Mouse (Mus musculus) hindbrain, embryonic 13.5 days (tissue): Measurements from ENCODE around the gene Cyp2d11. TPM values are rescaled to one million over a fixed set of nuclear protein-coding genes. Genes with fewer than 3 reads are reported as not detected.

Source experiments
- ATAC-seq: fragments of 200-750 bp; cut with Nextera tagmentation; 2 replicates; pipeline ENCODE4 v1.8.0; 2017; ENCODE audit warnings: moderate TSS enrichment; ENCODE audit not compliant: low FRiP score
- H3K27ac ChIP-seq: fragments of 300-500 bp; sonication (generic); 2 replicates; pipeline ENCODE4 v1.5.1; 2015; ENCODE audit warnings: inconsistent platforms, mild to moderate bottlenecking, moderate library complexity
- H3K27me3 ChIP-seq: fragments of 300-500 bp; sonication (generic); 2 replicates; pipeline ENCODE4 v1.6.1; 2015; ENCODE audit warnings: mild to moderate bottlenecking, inconsistent platforms
- H3K36me3 ChIP-seq: fragments of 300-500 bp; sonication (generic); 2 replicates; pipeline ENCODE4 v1.6.1; 2015; ENCODE audit warnings: mild to moderate bottlenecking, inconsistent platforms
- H3K4me1 ChIP-seq: fragments of 300-500 bp; sonication (generic); replicated peaks from 2 replicates; pipeline ENCODE4 v1.6.1; 2015; ENCODE audit warnings: inconsistent platforms
- H3K4me2 ChIP-seq: fragments of 300-500 bp; sonication (generic); 2 replicates; pipeline ENCODE4 v1.6.1; 2015; ENCODE audit warnings: inconsistent platforms, mild to moderate bottlenecking, moderate library complexity
- H3K4me3 ChIP-seq: fragments of 300-500 bp; sonication (generic); 2 replicates; pipeline ENCODE4 v1.5.1; 2015; ENCODE audit warnings: mild to moderate bottlenecking, inconsistent platforms
- H3K9ac ChIP-seq: fragments of 300-500 bp; sonication (generic); 2 replicates; pipeline ENCODE4 v1.6.1; 2015; ENCODE audit warnings: mild to moderate bottlenecking, inconsistent platforms
- H3K9me3 ChIP-seq: fragments of 300-500 bp; sonication (generic); 2 replicates; pipeline ENCODE4 v1.6.1; 2016; ENCODE audit warnings: inconsistent platforms
- WGBS: fragments of 180-500 bp; shearing (Covaris S2); methylation state at CpG from one replicate; pipeline ENCODE4 v1.1.7; 2015; 5-methylcytosine and 5-hydroxymethylcytosine counted together
- polyA plus RNA-seq: library from polyadenylated mRNA; unstranded; fragments of >200 nt; fragmentation: Nextera tagmentation; extraction: Ambion mirVana; gene quantifications from 2 replicates; pipeline ENCODE4 v1.2.1, GENCODE M21; 2015

The Cyp2d11 gene
- polyA plus RNA-seq, 1 experiment from 2014 or later, result not detected

GRCm38 (mm10) chr15:82361459-82362018 is 32.3 kb downstream of the Cyp2d11 start:
- Histone ChIP-seq H3K27me3 (0 out of 2 replicates have a peak, but pooled peaks cover 4% of the 10 kb centered on the region), H3K9ac (no peak overlapping the region), H3K27ac (no peak overlapping the region), H3K36me3 (no peaks in the 10 kb centered on the region), H3K4me1 (peaks cover 5% of the 10 kb centered on the region; the same call in 1 of the 2 replicates), H3K9me3 (no peaks in the 10 kb centered on the region), H3K4me2 (no peak overlapping the region), H3K4me3 (no peak overlapping the region)
- ATAC-seq, result no peak
- 82% methylated on average over 11 of the region's 11 CpGs for WGBS

- 0 out of 2 replicates have a peak, but pooled peaks cover 4% of the 10 kb centered on the region for H3K27me3 ChIP-seq
- H3K4me1 ChIP-seq, result peaks cover 10% of the 10 kb centered on the region
- no peak overlapping the region for H3K4me2 ChIP-seq
- no peaks in the 10 kb centered on the region for H3K36me3 ChIP-seq
- H3K9me3 ChIP-seq, result no peaks in the 10 kb centered on the region
- no peak overlapping the region for H3K4me3 ChIP-seq
- WGBS, result 64% methylated on average over 22 of the region's 22 CpGs
- peak overlapping the region; percentile 12; the same call in 1 of the 2 replicates for H3K27ac ChIP-seq
- no peak for ATAC-seq
- H3K9ac ChIP-seq, result 0 out of 2 replicates have a peak overlapping the region, but pooled peaks have one; percentile 19
Measured at GRCm38 (mm10) chr15:82358431-82359260, 35.2 kb downstream of the Cyp2d11 start.

- WGBS, result 2% methylated on average over 57 of the region's 57 CpGs
- peak within 1 kb of the TSS; percentile 85 for H3K4me3 ChIP-seq
Measured at GRCm38 (mm10) chr15:82354126-82354945, 39.5 kb downstream of the Cyp2d11 start, which contains the start of gene Ndufa6. Gene Ndufa6 (minus strand): TSS chr15:82354322.

GRCm38 (mm10) chr15:82353745-82354113 is 40.1 kb downstream of the Cyp2d11 start:
- WGBS, result 0% methylated on average over 23 of the region's 23 CpGs
- H3K9ac ChIP-seq, result peak overlapping the region; percentile 95
- peak overlapping the region; percentile 90 for H3K27ac ChIP-seq
- H3K4me3 ChIP-seq, result peak overlapping the region; percentile 85
- H3K4me2 ChIP-seq, result peak overlapping the region; percentile 86
- ATAC-seq, result peak; percentile 65
- H3K4me1 ChIP-seq, result peaks cover 28% of the 10 kb centered on the region
- H3K9me3 ChIP-seq, result no peaks in the 10 kb centered on the region
- H3K36me3 ChIP-seq, result peaks cover 24% of the 10 kb centered on the region
- H3K27me3 ChIP-seq, result 0 out of 2 replicates have a peak, but pooled peaks cover 4% of the 10 kb centered on the region

More at GRCm38 (mm10) chr15:82354126-82354945, 39.5 kb downstream of the Cyp2d11 start, which contains the start of gene Ndufa6:
- peaks cover 32% of the 10 kb centered on the region for H3K4me1 ChIP-seq
- peak within 1 kb of the TSS; percentile 86 for H3K4me2 ChIP-seq
- H3K9ac ChIP-seq, result peak within 1 kb of the TSS; percentile 95
- H3K27ac ChIP-seq, result peak within 1 kb of the TSS; percentile 90
- H3K27me3 ChIP-seq, result 0 out of 2 replicates have a peak, but pooled peaks cover 4% of the 10 kb centered on the region
- no peaks in the 10 kb centered on the region for H3K9me3 ChIP-seq
- peaks cover 18% of the 10 kb centered on the region for H3K36me3 ChIP-seq
- peak; percentile 99 for ATAC-seq

- Histone ChIP-seq H3K4me3 (peak overlapping the region; percentile 85), H3K36me3 (peaks cover 29% of the 10 kb centered on the region), H3K9me3 (no peaks in the 10 kb centered on the region), H3K4me1 (peaks cover 31% of the 10 kb centered on the region), H3K27ac (peak overlapping the region; percentile 90), H3K4me2 (peak overlapping the region; percentile 86), H3K9ac (peak overlapping the region; percentile 95), H3K27me3 (0 out of 2 replicates have a peak, but pooled peaks cover 4% of the 10 kb centered on the region)
- 31% methylated on average over 14 of the region's 14 CpGs for WGBS
- ATAC-seq, result no peak; the same call in 1 of the 2 replicates
Measured at GRCm38 (mm10) chr15:82353078-82353744, 40.6 kb downstream of the Cyp2d11 start.

- H3K9ac ChIP-seq, result no peak overlapping the region
- no peaks in the 10 kb centered on the region for H3K27me3 ChIP-seq
- 92% methylated on average over 3 of the region's 3 CpGs for WGBS
- H3K36me3 ChIP-seq, result peaks cover 36% of the 10 kb centered on the region
- H3K4me3 ChIP-seq, result no peak overlapping the region
- no peak overlapping the region for H3K4me2 ChIP-seq
- no peaks in the 10 kb centered on the region for H3K9me3 ChIP-seq
- H3K4me1 ChIP-seq, result peaks cover 49% of the 10 kb centered on the region
- no peak overlapping the region for H3K27ac ChIP-seq
- no peak for ATAC-seq
Measured at GRCm38 (mm10) chr15:82351480-82351879, 42.3 kb downstream of the Cyp2d11 start.

GRCm38 (mm10) chr15:82350349-82350748 is 43.5 kb downstream of the Cyp2d11 start:
- Histone ChIP-seq H3K36me3 (peaks cover 36% of the 10 kb centered on the region), H3K4me1 (peaks cover 50% of the 10 kb centered on the region), H3K27ac (no peak overlapping the region), H3K4me3 (no peak overlapping the region), H3K9me3 (no peaks in the 10 kb centered on the region), H3K4me2 (no peak overlapping the region), H3K27me3 (no peaks in the 10 kb centered on the region), H3K9ac (no peak overlapping the region)
- no peak for ATAC-seq
- 96% methylated on average over 4 of the region's 4 CpGs for WGBS

- H3K4me1 ChIP-seq, result peaks cover 45% of the 10 kb centered on the region
- H3K27me3 ChIP-seq, result no peaks in the 10 kb centered on the region
- no peak overlapping the region for H3K27ac ChIP-seq
- no peak overlapping the region for H3K4me2 ChIP-seq
- no peak overlapping the region for H3K9ac ChIP-seq
- H3K4me3 ChIP-seq, result no peak overlapping the region
- 92% methylated on average over 2 of the region's 2 CpGs for WGBS
- no peak for ATAC-seq
- H3K36me3 ChIP-seq, result peaks cover 36% of the 10 kb centered on the region
- H3K9me3 ChIP-seq, result no peaks in the 10 kb centered on the region
Measured at GRCm38 (mm10) chr15:82348999-82349341, 44.9 kb downstream of the Cyp2d11 start.

GRCm38 (mm10) chr15:82348258-82348998 is 45.4 kb downstream of the Cyp2d11 start:
- no peak overlapping the region for H3K4me3 ChIP-seq
- 87% methylated on average over 8 of the region's 8 CpGs for WGBS
- ATAC-seq, result no peak

GRCm38 (mm10) chr15:82347852-82348251 is 46.0 kb downstream of the Cyp2d11 start:
- ATAC-seq, result no peak
- no peak overlapping the region for H3K4me3 ChIP-seq
- H3K27ac ChIP-seq, result no peak overlapping the region
- H3K36me3 ChIP-seq, result peaks cover 36% of the 10 kb centered on the region
- 96% methylated on average over 12 of the region's 12 CpGs for WGBS
- H3K4me2 ChIP-seq, result no peak overlapping the region; the same call in 1 of the 2 replicates
- peaks cover 39% of the 10 kb centered on the region for H3K4me1 ChIP-seq
- peak overlapping the region; percentile 77 for H3K9ac ChIP-seq
- no peaks in the 10 kb centered on the region for H3K27me3 ChIP-seq
- H3K9me3 ChIP-seq, result no peaks in the 10 kb centered on the region

More at GRCm38 (mm10) chr15:82348258-82348998, 45.4 kb downstream of the Cyp2d11 start:
- Histone ChIP-seq H3K27me3 (no peaks in the 10 kb centered on the region), H3K9me3 (no peaks in the 10 kb centered on the region), H3K27ac (no peak overlapping the region), H3K36me3 (peaks cover 36% of the 10 kb centered on the region), H3K4me1 (peaks cover 44% of the 10 kb centered on the region), H3K4me2 (no peak overlapping the region), H3K9ac (peak overlapping the region; percentile 77; the same call in 1 of the 2 replicates)

GRCm38 (mm10) chr15:82347303-82347676 is 46.5 kb downstream of the Cyp2d11 start:
- Histone ChIP-seq H3K4me2 (peak overlapping the region; percentile 84), H3K4me1 (peaks cover 33% of the 10 kb centered on the region), H3K9me3 (no peaks in the 10 kb centered on the region), H3K36me3 (peaks cover 36% of the 10 kb centered on the region), H3K27me3 (0 out of 2 replicates have a peak, but pooled peaks cover under 1% of the 10 kb centered on the region), H3K27ac (peak overlapping the region; percentile 92), H3K4me3 (peak overlapping the region; percentile 55), H3K9ac (peak overlapping the region; percentile 77)
- ATAC-seq, result no peak
- WGBS, result 88% methylated on average over 4 of the region's 4 CpGs
